Mouse (Mus musculus) cerebellum, adult 2 months (tissue): ENCODE data around the gene Rogdi.

Source experiments
- CTCF ChIP-seq: fragments of 200-500 bp; IDR thresholded peaks from 2 replicates; pipeline ENCODE4 v1.5.1; 2011; ENCODE audit warnings: low read depth, mild to moderate bottlenecking, control low read depth, low read length, moderate library complexity, borderline replicate concordance; ENCODE audit not compliant: insufficient read depth
- POLR2A ChIP-seq: fragments of 200-500 bp; IDR thresholded peaks from 2 replicates; pipeline ENCODE4 v1.6.1; 2011; ENCODE audit warnings: low read length, control low read depth, borderline replicate concordance; ENCODE audit not compliant: insufficient read depth

GRCm38 (mm10) chr16:5024021-5024420 is 10.7 kb upstream of the Rogdi start:
- no peak for TF ChIP-seq CTCF
- TF ChIP-seq POLR2A = no peak
